Mouse (Mus musculus): ENCODE data around the gene Tspan2. TPM values are rescaled to one million over a fixed set of nuclear protein-coding genes. Genes with fewer than 3 reads are reported as not detected.

The Tspan2 gene
- total RNA-seq, 2 experiments from 2014 or later = 17.8 to 45.7 TPM

DNA sequence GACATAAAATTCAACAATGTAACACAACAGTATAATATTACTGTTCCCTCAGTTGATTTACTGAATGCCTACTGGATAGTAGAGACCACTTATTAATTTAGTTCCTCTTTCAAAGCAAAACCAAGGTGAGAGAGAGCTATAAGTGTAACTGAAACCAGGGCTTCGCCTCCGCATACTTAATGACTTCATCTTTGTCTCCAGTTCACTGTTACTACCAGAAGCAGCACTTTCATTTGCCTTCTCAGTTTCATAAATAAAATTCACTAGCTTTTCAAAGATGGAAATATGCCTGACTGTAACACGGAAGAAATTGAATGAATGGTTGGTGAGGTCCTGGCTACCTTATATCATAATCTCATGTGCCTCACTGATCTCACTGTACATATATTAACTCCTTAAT lies 1.3 kb upstream of the Tspan2 start:
- peak; percentile 27; the same call in 1 of the 2 replicates for ATAC-seq (replicated peaks; ENCODE audit: poor library complexity)

DNA sequence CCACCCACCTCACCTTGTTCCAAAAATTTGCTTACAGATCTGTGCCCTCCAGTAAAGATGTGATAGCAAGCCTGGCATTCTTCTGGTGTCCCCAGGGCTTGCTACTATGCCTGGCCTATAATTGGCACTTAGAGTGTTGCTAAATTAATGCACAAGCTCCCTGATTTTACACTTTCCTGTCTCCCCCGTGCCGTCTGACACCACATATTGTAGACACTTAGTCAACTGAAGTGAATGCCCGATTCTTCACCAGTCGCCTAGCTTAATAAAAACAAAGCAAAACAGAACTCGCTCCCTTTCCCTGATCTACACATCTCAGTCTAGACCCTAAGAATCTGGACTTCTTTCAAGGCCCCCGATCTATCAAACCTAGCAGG lies 405 bp upstream of the Tspan2 start:
- no peak for ATAC-seq (replicated peaks; ENCODE audit: poor library complexity)

DNA sequence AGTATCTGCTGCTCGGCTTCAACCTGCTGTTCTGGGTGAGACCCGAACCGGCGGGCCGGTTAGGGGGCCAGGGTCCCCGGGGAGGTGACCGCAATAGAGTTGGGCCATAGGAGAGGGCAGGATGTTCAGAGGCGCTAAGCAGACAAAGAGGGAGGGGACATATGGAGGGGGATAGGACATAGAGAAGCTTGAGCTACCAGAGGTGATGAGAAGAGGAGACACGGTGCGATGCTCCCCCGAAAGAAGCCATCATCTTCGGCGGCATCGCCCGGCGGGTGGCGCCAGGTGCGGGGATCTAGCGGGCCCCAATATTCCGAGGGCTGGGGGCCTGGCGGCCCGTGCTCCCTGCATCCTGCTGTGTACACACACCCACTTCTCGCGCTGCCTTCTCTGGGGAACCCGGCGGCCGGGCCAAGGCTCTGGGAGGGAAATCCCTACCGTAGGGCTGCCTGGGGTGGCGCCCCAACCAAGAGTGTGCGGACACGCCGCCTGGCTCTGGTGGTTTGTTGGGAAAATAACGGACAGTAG lies 766 bp downstream of the Tspan2 start:
- ATAC-seq (replicated peaks; ENCODE audit: poor library complexity) = peak; percentile 27

DNA sequence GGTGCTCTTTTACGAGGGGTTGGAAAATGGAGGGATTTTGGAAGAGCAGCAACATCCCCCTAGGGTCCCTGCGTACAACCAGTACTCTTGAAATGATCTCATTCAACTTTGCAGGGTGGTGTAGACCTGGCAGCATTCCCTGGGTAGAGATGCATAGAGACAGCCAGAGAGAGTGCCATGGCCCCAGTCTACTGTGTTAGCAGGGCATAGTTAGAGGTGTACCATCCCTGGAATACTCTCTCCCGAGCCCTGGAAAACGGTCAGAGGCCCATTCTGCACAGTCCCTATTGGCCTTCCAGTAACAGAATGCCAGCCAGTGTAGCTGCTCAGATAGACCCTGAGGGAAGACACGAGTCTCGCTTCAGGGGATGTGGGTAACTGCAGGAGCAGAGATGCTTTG lies 1.3 kb downstream of the Tspan2 start:
- ATAC-seq (replicated peaks; ENCODE audit: poor library complexity) = no peak

DNA sequence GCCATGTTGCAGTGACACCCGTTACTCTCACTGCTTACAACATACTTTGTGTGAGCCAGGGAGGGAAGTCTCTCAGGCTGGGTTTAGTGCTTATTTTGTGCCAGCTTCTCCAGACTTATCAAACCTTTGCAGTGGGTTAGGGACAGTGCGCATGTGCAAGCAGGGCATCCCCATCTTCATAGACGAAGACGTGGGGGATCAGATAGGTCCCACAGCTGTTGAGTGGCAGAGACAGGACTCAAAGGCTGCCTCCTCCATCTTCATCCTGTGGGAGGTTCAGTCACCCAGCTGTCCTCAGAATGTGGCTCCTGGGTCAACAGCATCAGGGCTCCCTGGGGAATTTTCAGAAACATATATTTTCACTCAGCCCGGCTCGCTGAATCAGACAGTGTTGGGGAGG lies 2.1 kb downstream of the Tspan2 start:
- ATAC-seq (replicated peaks; ENCODE audit: poor library complexity) = no peak

DNA sequence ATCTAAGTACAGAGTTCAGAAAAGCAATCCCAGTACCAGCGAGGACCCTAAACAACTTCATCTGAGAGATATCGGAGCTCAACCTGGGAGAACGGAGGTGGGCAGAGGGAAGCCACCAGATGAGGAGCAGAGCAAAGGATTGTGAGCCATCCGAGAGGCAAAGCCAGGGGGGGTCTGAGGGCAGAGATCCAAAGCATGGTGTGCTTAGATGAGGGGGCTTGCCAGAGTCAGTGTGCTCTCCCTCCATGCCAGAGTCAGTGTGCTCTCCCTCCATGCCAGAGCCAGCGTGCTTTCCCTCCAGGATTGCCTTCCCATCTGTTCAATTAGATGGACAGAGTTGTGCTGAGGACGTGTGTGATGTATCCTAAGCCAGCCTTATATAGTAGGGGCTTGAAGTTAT lies 2.8 kb downstream of the Tspan2 start:
- no peak for ATAC-seq (replicated peaks; ENCODE audit: poor library complexity)

DNA sequence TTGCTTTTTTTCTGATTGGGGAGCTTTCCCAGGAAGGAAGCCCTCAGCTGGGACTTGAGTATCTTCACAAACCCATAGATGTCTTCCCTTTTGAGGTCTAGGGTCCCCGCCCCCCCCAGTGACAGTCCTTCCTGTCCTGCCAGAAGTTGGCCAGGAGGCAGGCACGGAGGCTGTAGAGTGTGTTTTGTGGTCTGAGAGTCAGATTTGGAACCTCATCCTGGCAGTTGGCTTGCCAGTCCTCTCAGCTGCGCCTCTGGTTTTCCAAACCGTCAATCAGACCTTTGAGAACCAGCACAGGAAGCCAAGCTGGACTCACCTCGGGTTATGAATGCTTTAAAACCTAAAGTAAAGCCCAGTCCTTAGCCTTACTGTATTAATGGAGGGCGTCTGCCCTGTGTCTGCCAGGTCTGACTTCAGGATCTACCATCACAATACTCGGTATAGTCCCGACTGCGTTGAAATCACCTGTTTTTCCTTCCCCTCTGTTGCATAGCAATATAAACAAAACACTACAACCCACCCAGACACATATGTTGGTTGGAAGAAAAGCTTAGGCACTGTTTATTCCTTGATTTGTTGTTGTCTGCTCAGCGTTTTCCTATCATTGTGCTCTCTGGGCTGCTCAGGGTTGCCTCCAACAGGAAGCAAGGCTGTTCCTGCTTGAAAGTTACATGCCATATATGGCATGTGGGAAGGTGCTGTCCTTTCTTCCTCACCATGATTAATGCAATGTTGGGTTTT lies 4.0 kb downstream of the Tspan2 start:
- ATAC-seq (replicated peaks; ENCODE audit: poor library complexity) = peak; percentile 60

DNA sequence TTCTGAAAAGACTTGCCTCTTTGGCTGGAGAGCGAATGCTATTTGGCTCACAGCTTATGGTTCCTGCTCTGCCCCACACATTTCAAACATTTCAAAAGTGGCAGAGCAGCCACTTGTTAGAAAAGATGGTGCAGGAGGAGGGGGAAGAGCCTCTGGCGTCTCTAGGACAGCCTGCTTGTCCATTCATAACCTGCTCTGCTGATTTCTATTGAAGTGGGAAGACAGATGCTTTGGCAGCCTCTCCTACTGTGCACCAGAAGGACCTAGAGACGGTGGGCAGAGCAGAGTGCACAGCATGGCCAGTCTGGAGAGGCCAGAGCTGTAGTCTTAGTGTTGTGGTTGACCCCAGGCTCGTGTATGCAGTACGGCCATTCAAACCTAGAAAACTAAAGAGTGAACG lies 4.6 kb downstream of the Tspan2 start:
- ATAC-seq (replicated peaks; ENCODE audit: poor library complexity) = no peak

DNA sequence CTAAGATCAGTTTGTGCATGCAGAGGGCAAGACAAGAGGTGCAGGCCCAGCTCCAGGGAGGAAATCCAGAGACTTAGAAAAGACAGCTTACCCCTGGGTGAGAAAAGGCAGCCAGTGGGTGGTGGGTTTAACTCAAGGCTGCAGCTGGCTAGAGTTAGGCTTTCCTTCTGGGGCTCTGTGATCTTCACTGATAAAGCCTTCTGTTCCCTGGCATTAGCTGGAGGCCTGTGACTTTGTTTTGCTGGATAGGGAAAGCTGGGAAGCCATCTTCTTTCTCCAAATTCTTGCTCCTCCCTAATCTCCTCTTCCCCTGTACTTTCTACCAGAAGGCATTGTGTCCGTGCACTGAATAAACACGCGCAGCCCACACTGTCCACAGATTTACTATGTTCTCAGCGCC lies 8.4 kb downstream of the Tspan2 start:
- no peak for ATAC-seq (replicated peaks; ENCODE audit: poor library complexity)

DNA sequence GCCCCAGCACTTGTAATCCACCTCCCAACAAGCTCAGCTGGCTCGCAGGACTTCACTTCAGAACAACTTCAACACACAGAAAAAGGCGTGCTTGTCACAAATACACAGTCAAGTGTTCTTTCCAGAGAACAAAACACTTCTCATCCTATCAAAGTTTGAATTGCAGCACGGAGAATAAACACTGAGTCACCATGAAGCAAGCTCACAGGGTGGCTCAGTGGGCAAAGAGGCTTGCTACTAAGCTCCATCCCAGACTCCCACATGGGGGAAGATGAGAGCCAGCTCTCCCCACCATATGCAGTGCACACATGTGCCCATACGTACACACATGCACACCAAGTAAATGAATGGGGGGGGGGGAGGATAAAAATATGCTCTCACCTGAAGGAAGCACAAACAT lies 8.9 kb downstream of the Tspan2 start:
- ATAC-seq (replicated peaks; ENCODE audit: poor library complexity) = no peak

DNA sequence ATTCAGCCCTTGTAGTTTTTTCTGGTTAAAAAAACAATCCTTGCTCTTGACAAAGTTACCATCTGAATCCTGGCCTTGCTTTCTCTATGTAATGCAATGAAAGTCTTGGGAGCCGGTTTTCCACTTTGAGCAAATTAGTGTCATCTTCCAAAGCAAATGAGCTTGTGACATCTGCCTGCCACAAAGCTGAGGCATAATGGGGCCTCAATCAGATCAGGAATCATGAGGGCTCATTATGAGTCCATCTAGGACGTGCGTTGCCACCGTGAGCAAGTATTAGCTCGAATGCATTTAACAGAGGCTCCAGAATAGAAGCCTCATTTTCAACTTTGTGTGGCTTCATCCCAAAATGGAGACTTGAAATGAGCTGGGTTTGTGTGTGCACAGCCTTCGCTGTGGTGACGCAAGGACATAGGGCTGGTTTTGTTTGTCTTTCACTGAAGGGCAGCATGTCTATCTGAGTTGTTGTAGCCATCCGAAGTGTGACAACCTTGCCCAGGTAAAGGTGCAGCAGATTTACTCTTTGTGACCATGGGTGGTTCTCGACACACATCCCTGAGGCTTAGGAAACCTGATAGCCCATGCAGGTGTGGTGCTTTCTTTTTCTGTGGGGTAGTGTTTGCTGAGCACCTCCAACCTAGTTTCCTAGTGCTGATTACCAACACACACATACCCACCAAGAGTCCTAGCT lies 9.6 kb downstream of the Tspan2 start:
- no peak for ATAC-seq (replicated peaks; ENCODE audit: poor library complexity)

DNA sequence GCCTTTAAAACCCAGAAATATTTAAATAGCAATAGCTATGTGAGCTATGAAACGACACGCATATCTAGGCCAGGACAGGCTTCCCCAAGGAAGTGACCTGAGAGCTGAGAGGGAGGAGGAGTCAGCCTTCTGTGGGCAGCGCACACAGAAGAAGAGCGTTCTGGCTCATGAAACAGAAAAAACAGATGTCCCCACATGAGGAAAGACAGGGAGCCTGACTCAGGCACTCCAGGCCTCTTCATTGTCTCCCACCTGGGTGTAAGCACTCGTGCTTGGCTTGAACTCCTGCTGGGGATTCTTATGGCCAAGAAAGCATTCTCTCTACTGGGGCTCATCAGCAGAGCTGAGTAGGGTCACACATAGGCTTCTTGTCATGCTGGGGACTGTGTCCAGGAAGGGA lies 10.3 kb downstream of the Tspan2 start:
- peak; percentile 82 for ATAC-seq (replicated peaks; ENCODE audit: poor library complexity)

DNA sequence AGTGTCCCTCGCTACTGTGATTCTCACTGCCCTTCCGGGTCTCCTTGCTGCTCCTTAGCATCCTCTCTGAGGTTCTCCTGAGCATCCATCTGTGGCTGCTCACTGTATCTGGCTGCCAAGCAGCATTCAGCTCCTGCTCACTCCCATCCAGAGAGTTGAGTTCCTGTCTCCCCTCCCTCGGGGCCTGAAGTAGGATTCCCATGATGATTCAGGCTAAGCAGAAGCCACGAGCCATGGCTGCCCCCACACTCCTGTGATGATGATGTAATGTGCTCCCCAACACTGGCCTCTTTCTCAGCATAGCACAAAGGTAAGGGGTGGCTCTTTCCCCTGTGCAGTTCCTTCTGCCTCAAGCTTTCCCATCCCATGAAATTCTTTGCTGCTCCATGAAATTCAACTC lies 11.8 kb downstream of the Tspan2 start:
- ATAC-seq (replicated peaks; ENCODE audit: poor library complexity) = no peak

DNA sequence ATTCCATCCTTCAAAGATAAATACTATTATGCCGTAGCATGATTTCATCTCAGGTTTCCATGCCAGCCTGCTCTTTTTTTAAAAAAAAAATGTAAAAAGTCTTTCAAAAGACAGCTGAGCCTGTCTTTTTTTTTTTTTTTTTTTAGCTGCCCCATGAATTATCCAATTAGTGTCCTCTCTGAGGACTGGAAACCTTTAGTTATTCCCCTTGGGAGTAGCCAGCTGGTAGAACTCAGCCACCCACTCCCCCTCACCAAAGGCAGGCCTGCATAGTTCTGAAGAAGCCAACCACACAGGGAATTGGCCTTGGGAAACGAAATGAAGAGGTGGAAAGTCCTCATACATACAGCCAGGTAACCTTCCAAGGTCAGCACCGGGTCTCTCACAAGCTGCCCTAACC lies 13.7 kb downstream of the Tspan2 start:
- ATAC-seq (replicated peaks; ENCODE audit: poor library complexity) = no peak

DNA sequence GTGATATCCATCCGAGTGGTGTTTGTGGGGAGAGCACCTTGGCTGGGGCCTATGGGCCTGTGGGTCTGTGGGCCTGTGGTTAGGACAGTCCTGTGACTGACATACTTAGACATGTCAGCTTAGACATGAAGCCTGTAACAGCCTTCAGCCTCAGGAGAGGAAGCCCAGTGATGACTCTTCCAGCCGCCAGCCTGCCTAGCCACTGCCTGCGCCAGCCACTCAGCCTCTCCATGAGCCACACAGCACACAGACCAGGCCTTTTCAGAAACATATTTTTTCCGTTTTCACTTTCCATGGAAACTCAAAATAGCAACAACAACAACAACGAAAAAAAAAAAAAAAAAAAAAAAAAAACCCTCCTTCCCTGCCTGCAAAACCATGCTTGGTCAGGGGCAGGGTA lies 14.4 kb downstream of the Tspan2 start:
- peak; percentile 39 for ATAC-seq (replicated peaks; ENCODE audit: poor library complexity)

DNA sequence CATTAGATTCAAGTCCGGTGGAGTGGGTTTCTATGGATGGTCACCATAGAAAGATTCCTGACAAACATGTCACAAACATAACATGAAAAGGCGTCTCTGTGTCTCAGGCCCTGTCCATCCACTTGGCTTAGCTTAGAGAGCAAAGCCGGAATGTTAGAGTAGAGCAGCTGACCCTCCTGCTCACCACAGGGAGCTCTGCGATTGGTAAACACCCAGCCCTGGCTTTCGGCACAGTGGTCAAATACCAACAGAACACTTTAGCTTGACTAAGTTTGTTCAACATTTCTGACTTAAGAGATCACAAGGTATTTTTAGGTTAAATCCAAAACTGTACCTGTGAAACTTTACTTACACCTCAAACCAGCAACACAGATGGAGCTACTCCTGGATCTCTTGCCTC lies 16.8 kb downstream of the Tspan2 start:
- ATAC-seq (replicated peaks; ENCODE audit: poor library complexity) = no peak

DNA sequence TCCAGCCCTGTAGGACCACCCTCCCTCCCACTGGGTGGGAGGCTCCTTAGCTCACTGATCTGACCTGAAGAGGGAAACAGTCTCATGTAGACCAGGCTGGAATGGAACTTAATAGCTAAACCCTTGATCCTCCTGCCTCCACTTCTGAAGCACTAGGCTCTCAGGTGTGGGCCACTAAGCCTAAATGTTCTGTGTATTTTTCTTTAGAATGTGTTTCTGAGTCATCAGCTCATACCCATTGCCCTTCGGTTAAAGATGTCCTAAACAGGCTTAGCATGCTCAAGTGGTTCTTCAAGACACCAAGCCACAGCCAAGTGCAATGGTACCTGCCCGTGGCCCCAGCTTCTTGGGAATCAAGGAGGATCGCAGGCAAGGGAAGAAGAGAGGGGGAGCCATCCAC lies 17.2 kb downstream of the Tspan2 start:
- no peak for ATAC-seq (replicated peaks; ENCODE audit: poor library complexity)

DNA sequence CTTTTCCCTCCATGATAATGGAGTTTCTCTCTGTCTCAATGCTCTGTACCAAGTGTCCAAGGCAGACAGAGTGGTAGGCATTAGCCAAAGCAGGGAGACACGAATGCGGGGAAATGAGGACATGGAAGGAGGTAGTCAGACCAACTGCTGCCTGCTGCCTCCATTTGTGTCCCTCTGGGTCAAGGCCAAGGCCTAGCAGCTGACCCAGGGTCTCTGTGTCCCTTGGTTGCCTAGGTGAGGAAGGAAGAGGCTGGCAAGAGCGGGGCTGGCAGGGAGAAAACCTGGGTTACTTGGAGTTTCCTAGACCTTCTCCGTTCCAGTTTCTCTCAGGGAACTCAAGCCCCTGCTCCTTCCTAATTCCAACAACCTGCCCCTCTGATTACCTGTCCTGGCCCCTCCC lies 17.7 kb downstream of the Tspan2 start:
- ATAC-seq (replicated peaks; ENCODE audit: poor library complexity) = no peak

DNA sequence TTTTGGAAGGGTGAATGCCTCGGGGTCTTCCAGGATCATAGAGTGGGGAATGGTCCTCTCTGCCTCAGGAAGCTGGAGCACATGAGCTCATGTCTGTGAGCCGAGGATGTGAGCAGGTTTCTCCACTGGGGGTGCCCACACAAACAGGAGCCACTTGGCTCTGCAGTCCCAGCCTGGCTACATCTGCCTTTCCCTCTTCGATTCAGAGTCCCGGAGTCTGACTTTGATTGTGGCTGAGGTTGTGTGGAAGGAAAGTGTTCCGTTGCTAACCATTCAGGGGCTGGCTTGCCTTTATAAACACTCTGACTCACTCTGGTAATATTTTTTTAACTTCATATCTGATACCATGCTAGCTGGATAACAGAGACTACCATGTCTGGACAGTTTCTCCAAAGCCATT lies 18.1 kb downstream of the Tspan2 start:
- ATAC-seq (replicated peaks; ENCODE audit: poor library complexity) = no peak

DNA sequence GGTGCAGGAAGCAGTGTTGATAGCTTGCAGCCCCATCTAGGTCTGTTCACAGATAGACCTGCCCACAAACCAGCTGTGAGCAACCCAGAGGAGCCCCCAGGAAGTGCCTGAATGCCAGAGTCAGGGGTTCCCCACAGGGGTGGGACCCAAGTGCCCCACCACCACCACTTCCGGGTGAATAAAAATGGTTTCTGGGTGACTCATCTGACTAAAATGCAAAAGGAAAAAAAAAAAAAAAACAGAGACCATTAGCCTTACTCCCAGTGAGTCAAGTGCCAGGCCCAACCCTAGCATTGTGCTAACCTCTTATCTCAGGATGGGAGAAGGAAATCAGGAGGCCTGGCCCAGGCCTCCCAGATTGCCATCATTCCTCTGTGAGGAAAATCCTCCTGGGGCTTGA lies 21.5 kb downstream of the Tspan2 start:
- peak; percentile 51; the same call in 1 of the 2 replicates for ATAC-seq (replicated peaks; ENCODE audit: poor library complexity)

DNA sequence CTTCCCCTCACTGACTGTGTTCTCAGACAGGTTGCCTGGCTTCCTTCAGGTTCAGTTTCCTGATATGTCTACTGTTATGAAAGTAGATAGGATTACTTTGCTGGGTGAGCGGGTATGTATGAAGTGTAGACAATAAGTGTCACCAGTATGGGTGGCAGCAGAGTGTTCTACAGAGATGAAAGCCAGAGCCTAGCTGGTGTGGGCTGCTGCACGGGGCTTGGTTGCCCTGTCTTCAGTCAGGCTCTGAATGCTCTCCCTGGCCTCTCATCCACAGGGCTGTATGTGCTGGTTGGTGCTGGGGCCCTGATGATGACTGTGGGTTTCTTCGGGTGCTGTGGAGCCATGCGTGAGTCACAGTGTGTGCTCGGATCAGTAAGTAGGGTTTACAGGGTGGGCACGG lies 22.7 kb downstream of the Tspan2 start:
- ATAC-seq (replicated peaks; ENCODE audit: poor library complexity) = no peak

DNA sequence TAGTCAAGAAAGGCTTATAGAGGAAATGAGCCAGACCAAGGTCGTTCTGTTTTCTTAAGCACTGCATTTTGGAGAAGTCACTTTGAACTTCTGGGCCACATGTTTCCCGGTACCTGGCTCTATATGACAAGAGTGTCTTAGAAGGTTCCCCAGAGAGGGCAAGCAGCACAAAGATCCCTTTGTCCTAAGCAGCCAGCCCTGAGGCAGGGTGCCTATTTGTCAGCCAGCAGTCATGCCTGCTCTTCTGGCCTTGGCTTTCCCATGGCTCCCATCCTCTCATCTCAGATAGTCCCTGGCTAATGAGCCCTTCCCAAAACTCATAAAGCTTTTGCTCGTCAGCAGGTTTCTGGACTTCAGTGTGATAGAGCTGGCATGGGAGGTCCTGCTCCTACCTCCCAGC lies 25.9 kb downstream of the Tspan2 start:
- no peak for ATAC-seq (replicated peaks; ENCODE audit: poor library complexity)

DNA sequence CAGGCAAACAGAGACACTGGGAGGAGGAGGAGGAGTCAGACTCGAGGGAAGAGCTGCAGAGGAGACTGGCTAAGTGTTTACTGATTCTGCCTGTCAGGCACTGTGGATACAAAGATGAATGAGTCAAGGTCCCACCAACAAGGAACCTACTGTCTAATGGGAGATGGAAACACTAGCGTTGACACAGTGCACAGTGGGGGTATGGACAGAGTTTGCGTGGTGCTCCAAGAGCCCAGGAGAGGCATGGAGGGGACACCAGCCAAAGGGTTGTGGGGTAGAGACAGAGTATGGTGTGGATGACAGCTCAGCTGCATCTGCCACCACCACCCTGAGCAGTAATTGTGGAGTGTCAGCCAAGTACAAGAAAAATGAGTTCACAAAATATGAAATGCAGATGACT lies 28.1 kb downstream of the Tspan2 start:
- ATAC-seq (replicated peaks; ENCODE audit: poor library complexity) = no peak

Data from megakaryocyte progenitor cell, adult 5-6 weeks (primary cell).